Mouse (Mus musculus) lung, postnatal 0 days (tissue): ENCODE measurements around the gene Csk.

Experiments
- CTCF ChIP-seq: IDR thresholded peaks from 2 replicates; pipeline ENCODE4 v1.5.1; 2016; ENCODE audit warnings: antibody characterized with exemption, mild to moderate bottlenecking
- EP300 ChIP-seq: IDR thresholded peaks from 2 replicates; pipeline ENCODE4 v1.6.1; 2016; ENCODE audit warnings: antibody characterized with exemption, mild to moderate bottlenecking, control low read depth

DNA sequence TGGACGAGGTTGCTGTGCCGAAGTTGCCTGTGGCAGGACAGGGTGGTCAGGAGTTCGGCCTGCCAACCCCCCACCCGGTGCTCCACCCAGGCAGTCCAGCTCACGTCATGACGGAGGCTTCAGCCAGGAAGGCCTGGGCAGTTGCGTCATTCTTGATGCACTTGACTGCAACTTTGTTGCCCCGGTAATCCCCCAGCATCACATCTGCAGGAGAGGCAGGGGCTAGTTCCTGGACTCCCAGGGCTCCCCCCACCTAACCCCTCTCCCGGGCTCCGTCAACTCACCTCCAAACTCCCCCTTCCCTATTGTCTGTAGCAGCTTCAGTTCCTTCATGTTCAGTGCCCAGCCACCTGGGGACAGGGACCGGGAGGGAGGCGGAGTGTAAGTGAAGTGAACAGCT lies 24.7 kb downstream of the Csk start:
- TF ChIP-seq CTCF (no peak), EP300 (no peak)
